Mouse (Mus musculus): Measurements from ENCODE around the gene Sema3e.

The Sema3e gene

GRCm38 (mm10) chr5:14025205-14026124 lies at the start of gene Sema3e:
Gene Sema3e (plus strand): TSS chr5:14025276.
- DNase-seq (ENCODE audit: low read depth, low spot score): no peak

- DNase-seq (ENCODE audit: low read depth, low spot score): no peak
Observed at GRCm38 (mm10) chr5:13977576-13977975, 47.5 kb upstream of the Sema3e start.

- DNase-seq (ENCODE audit: low read depth, low spot score): no peak
Observed at GRCm38 (mm10) chr5:13979156-13979555, 45.9 kb upstream of the Sema3e start.

GRCm38 (mm10) chr5:13982417-13983054 lies 42.5 kb upstream of the Sema3e start:
- no peak for DNase-seq (ENCODE audit: low read depth, low spot score)

- no peak for DNase-seq (ENCODE audit: low read depth, low spot score)
Observed at GRCm38 (mm10) chr5:13983608-13984007, 41.5 kb upstream of the Sema3e start.

- no peak for DNase-seq (ENCODE audit: low read depth, low spot score)
Observed at GRCm38 (mm10) chr5:13985669-13986068, 39.4 kb upstream of the Sema3e start.

GRCm38 (mm10) chr5:13987123-13987522 lies 38.0 kb upstream of the Sema3e start:
- no peak for DNase-seq (ENCODE audit: low read depth, low spot score)

- DNase-seq (ENCODE audit: low read depth, low spot score): no peak
Observed at GRCm38 (mm10) chr5:13988023-13988422, 37.1 kb upstream of the Sema3e start.

- no peak for DNase-seq (ENCODE audit: low read depth, low spot score)
Observed at GRCm38 (mm10) chr5:13992734-13993396, 32.2 kb upstream of the Sema3e start.

- DNase-seq (ENCODE audit: low read depth, low spot score): no peak
Observed at GRCm38 (mm10) chr5:14028341-14028740, 3.3 kb downstream of the Sema3e start.

GRCm38 (mm10) chr5:14030796-14031195 lies 5.7 kb downstream of the Sema3e start:
- no peak for DNase-seq (ENCODE audit: low read depth, low spot score)

- DNase-seq (ENCODE audit: low read depth, low spot score): no peak
Observed at GRCm38 (mm10) chr5:14032056-14032455, 7.0 kb downstream of the Sema3e start.

- DNase-seq (ENCODE audit: low read depth, low spot score): no peak
Observed at GRCm38 (mm10) chr5:14033302-14033701, 8.2 kb downstream of the Sema3e start.

- no peak for DNase-seq (ENCODE audit: low read depth, low spot score)
Observed at GRCm38 (mm10) chr5:14038813-14039496, 13.9 kb downstream of the Sema3e start.

GRCm38 (mm10) chr5:14040208-14040607 lies 15.1 kb downstream of the Sema3e start:
- no peak for DNase-seq (ENCODE audit: low read depth, low spot score)

- DNase-seq (ENCODE audit: low read depth, low spot score): no peak
Observed at GRCm38 (mm10) chr5:14043116-14043515, 18.0 kb downstream of the Sema3e start.

- no peak for DNase-seq (ENCODE audit: low read depth, low spot score)
Observed at GRCm38 (mm10) chr5:14043983-14044382, 18.9 kb downstream of the Sema3e start.

GRCm38 (mm10) chr5:14048660-14049059 lies 23.6 kb downstream of the Sema3e start:
- no peak for DNase-seq (ENCODE audit: low read depth, low spot score)

- DNase-seq (ENCODE audit: low read depth, low spot score): no peak
Observed at GRCm38 (mm10) chr5:14054472-14054871, 29.4 kb downstream of the Sema3e start.

GRCm38 (mm10) chr5:14059895-14060553 lies 34.9 kb downstream of the Sema3e start:
- no peak for DNase-seq (ENCODE audit: low read depth, low spot score)

- no peak for DNase-seq (ENCODE audit: low read depth, low spot score)
Observed at GRCm38 (mm10) chr5:14062918-14063481, 37.9 kb downstream of the Sema3e start.
